Mouse (Mus musculus): ENCODE measurements at regions not wholly inside any gene's neighbourhood (a gene's known extent, or its start where the extent isn't known, plus 50 kb on each side); places are given as distances from the start of the nearest gene placed in this dataset.
"Not testable (repeated sequence)": the region's sequence is repeated elsewhere in the genome, so short reads cannot be mapped to it uniquely, and the experiment has no call there.

- Histone ChIP-seq H3K9me3 (no peaks in the 10 kb centered on the region), H3K4me3 (no peak overlapping the region), H3K4me1 (no peaks in the 10 kb centered on the region), H3K27ac (replicated peaks) (no peak overlapping the region), H3K27me3 (replicated peaks) (peaks cover 20% of the 10 kb centered on the region; the same call in 1 of the 2 replicates), H3K4me2 (no peak overlapping the region), H3K9ac (no peak overlapping the region), H3K36me3 (no peaks in the 10 kb centered on the region)
- 80% methylated on average over 2 of the region's 2 CpGs for WGBS
- ATAC-seq (ENCODE audit: extremely low read depth, insufficient number of reproducible peaks, low FRiP score, low TSS enrichment): no peak
Observed at GRCm38 (mm10) chrX:104931153-104931706, 74.2 kb upstream of the Magee2 start.

DNA sequence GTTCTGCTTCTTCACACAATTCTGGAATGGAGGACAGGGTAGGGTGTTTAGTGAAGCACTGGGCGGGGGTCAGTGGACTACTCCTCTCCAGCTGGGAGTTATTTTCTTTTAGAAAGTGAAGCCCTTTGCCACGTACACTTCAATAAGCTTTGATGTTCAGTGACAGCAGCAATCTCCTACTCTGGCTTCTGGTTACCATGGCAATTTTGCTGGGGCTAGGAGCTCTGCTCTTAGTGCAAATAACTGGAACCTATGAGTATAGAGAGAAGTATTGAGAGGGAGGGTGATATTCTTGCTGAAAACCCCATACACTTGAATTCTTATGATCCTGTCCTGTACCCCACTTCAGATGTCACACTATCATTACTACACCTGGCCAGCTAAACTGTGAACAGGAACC is 94.5 kb upstream of the Magee2 start:
- 48% methylated on average over 2 of the region's 2 CpGs for WGBS
- no peaks in the 10 kb centered on the region for H3K36me3 ChIP-seq
- H3K4me3 ChIP-seq: no peak overlapping the region
- H3K9ac ChIP-seq: no peak overlapping the region
- peaks cover 25% of the 10 kb centered on the region; the same call in 1 of the 2 replicates for H3K27me3 ChIP-seq (replicated peaks)
- H3K4me2 ChIP-seq: no peak overlapping the region
- H3K4me1 ChIP-seq: no peaks in the 10 kb centered on the region
- H3K9me3 ChIP-seq: no peaks in the 10 kb centered on the region
- no peak overlapping the region for H3K27ac ChIP-seq (replicated peaks)
- ATAC-seq (ENCODE audit: extremely low read depth, insufficient number of reproducible peaks, low FRiP score, low TSS enrichment): no peak

- not testable (repeated sequence) for H3K4me1 ChIP-seq; ATAC-seq (ENCODE audit: extremely low read depth, insufficient number of reproducible peaks, low FRiP score, low TSS enrichment); H3K9ac ChIP-seq; H3K9me3 ChIP-seq; H3K36me3 ChIP-seq; H3K27ac ChIP-seq (replicated peaks); H3K4me2 ChIP-seq; H3K4me3 ChIP-seq
- peaks cover 28% of the 10 kb centered on the region; the same call in 1 of the 2 replicates for H3K27me3 ChIP-seq (replicated peaks)
- WGBS: 70% methylated on average over 4 of the region's 5 CpGs
Observed at GRCm38 (mm10) chrX:104952809-104953208, 95.7 kb upstream of the Magee2 start.

GRCm38 (mm10) chrX:104953391-104953790 is 96.3 kb upstream of the Magee2 start:
- H3K36me3 ChIP-seq; H3K27ac ChIP-seq (replicated peaks); H3K9ac ChIP-seq; H3K4me1 ChIP-seq; H3K4me3 ChIP-seq; ATAC-seq (ENCODE audit: extremely low read depth, insufficient number of reproducible peaks, low FRiP score, low TSS enrichment); H3K9me3 ChIP-seq; H3K4me2 ChIP-seq: not testable (repeated sequence)
- peaks cover 28% of the 10 kb centered on the region; the same call in 1 of the 2 replicates for H3K27me3 ChIP-seq (replicated peaks)
- WGBS: 86% methylated on average over 1 of the region's 3 CpGs

GRCm38 (mm10) chrX:104978432-104978831 is 101.1 kb upstream of the Pbdc1 start:
- no peaks in the 10 kb centered on the region for H3K9me3 ChIP-seq
- H3K4me3 ChIP-seq: no peak overlapping the region
- H3K27me3 ChIP-seq (replicated peaks): peaks cover 31% of the 10 kb centered on the region
- no peak overlapping the region for H3K4me2 ChIP-seq
- no peak overlapping the region for H3K27ac ChIP-seq (replicated peaks)
- no peak for ATAC-seq (ENCODE audit: extremely low read depth, insufficient number of reproducible peaks, low FRiP score, low TSS enrichment)
- no peaks in the 10 kb centered on the region for H3K4me1 ChIP-seq
- WGBS: 79% methylated on average over 2 of the region's 2 CpGs
- no peak overlapping the region for H3K9ac ChIP-seq
- no peaks in the 10 kb centered on the region for H3K36me3 ChIP-seq

- Histone ChIP-seq H3K36me3 (no peaks in the 10 kb centered on the region), H3K4me1 (no peaks in the 10 kb centered on the region), H3K27me3 (replicated peaks) (peaks cover 70% of the 10 kb centered on the region), H3K9me3 (no peaks in the 10 kb centered on the region), H3K27ac (replicated peaks) (no peak overlapping the region), H3K4me3 (no peak overlapping the region), H3K9ac (no peak overlapping the region), H3K4me2 (no peak overlapping the region)
- WGBS: 31% methylated on average over 3 of the region's 3 CpGs
- ATAC-seq (ENCODE audit: extremely low read depth, insufficient number of reproducible peaks, low FRiP score, low TSS enrichment): no peak
Observed at GRCm38 (mm10) chrX:105003260-105003659, 76.3 kb upstream of the Pbdc1 start.

DNA sequence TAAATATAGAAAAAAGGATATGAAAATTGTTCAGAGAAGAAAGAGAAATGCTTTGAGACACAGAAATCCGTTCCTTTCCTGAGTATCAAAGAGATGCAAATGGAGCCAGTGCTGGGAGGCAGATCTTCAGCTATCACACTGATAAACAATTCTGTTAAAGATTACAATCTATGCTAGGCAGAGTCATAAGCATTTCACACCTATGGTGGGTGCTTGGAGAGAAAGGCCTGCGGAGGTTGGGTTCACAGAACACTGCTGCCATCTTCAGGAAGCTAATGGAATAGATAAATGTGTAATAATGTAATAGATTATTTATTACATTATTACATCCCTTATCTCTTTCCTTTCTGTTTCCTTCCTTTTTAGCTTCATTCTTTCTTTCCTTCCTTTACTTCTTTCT is 73.1 kb upstream of the Pbdc1 start:
- WGBS: 9% methylated on average over 2 of the region's 2 CpGs
- Histone ChIP-seq H3K9ac (no peak overlapping the region), H3K4me3 (no peak overlapping the region), H3K4me2 (no peak overlapping the region), H3K27me3 (replicated peaks) (peaks cover 68% of the 10 kb centered on the region), H3K27ac (replicated peaks) (no peak overlapping the region), H3K9me3 (no peaks in the 10 kb centered on the region), H3K36me3 (no peaks in the 10 kb centered on the region), H3K4me1 (no peaks in the 10 kb centered on the region)
- no peak for ATAC-seq (ENCODE audit: extremely low read depth, insufficient number of reproducible peaks, low FRiP score, low TSS enrichment)

All from heart, embryonic 13.5 days (tissue).